Mouse (Mus musculus) hindbrain, embryonic 13.5 days (tissue): ENCODE data around the gene Agmat. TPM values are rescaled to one million over a fixed set of nuclear protein-coding genes. Genes with fewer than 3 reads are reported as not detected.

Source experiments
- ATAC-seq: fragments of 200-750 bp; cut with Nextera tagmentation; 2 replicates; pipeline ENCODE4 v1.8.0; 2017; ENCODE audit warnings: moderate TSS enrichment; ENCODE audit not compliant: low FRiP score
- H3K27ac ChIP-seq: fragments of 300-500 bp; sonication (generic); 2 replicates; pipeline ENCODE4 v1.5.1; 2015; ENCODE audit warnings: inconsistent platforms, mild to moderate bottlenecking, moderate library complexity
- H3K27me3 ChIP-seq: fragments of 300-500 bp; sonication (generic); 2 replicates; pipeline ENCODE4 v1.6.1; 2015; ENCODE audit warnings: mild to moderate bottlenecking, inconsistent platforms
- H3K36me3 ChIP-seq: fragments of 300-500 bp; sonication (generic); 2 replicates; pipeline ENCODE4 v1.6.1; 2015; ENCODE audit warnings: mild to moderate bottlenecking, inconsistent platforms
- H3K4me1 ChIP-seq: fragments of 300-500 bp; sonication (generic); replicated peaks from 2 replicates; pipeline ENCODE4 v1.6.1; 2015; ENCODE audit warnings: inconsistent platforms
- H3K4me2 ChIP-seq: fragments of 300-500 bp; sonication (generic); 2 replicates; pipeline ENCODE4 v1.6.1; 2015; ENCODE audit warnings: inconsistent platforms, mild to moderate bottlenecking, moderate library complexity
- H3K4me3 ChIP-seq: fragments of 300-500 bp; sonication (generic); 2 replicates; pipeline ENCODE4 v1.5.1; 2015; ENCODE audit warnings: mild to moderate bottlenecking, inconsistent platforms
- H3K9ac ChIP-seq: fragments of 300-500 bp; sonication (generic); 2 replicates; pipeline ENCODE4 v1.6.1; 2015; ENCODE audit warnings: mild to moderate bottlenecking, inconsistent platforms
- H3K9me3 ChIP-seq: fragments of 300-500 bp; sonication (generic); 2 replicates; pipeline ENCODE4 v1.6.1; 2016; ENCODE audit warnings: inconsistent platforms
- WGBS: fragments of 180-500 bp; shearing (Covaris S2); methylation state at CpG from one replicate; pipeline ENCODE4 v1.1.7; 2015; 5-methylcytosine and 5-hydroxymethylcytosine counted together
- polyA plus RNA-seq: library from polyadenylated mRNA; unstranded; fragments of >200 nt; fragmentation: Nextera tagmentation; extraction: Ambion mirVana; gene quantifications from 2 replicates; pipeline ENCODE4 v1.2.1, GENCODE M21; 2015

Agmat gene
- polyA plus RNA-seq, 1 experiment from 2014 or later: not detected

DNA sequence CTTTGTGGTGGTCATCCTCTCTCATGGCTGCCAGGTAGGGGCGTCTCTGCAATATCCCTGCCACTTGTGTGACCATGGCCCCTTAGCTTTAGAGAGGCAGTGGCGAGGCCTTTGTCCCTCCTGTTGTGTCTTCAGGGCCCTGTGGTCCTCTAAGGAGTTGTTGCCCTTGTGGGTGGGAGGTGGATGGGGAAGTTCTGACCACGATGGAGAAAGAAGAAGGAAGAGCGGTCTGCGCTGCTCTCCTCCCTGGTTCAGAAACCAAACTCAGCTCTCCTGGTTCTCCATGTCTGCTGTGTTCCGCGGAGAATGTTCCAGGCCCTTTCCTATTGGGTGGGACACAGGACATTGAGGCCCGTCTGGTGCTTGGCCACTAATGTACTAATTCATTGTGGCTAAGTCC is 59.4 kb downstream of the Agmat start:
- Histone ChIP-seq H3K36me3 (peaks cover 81% of the 10 kb centered on the region), H3K4me2 (no peak overlapping the region), H3K9ac (no peak overlapping the region), H3K4me1 (no peaks in the 10 kb centered on the region), H3K4me3 (no peak overlapping the region), H3K27me3 (no peaks in the 10 kb centered on the region), H3K9me3 (no peaks in the 10 kb centered on the region), H3K27ac (no peak overlapping the region)
- 97% methylated on average over 8 of the region's 8 CpGs for WGBS
- ATAC-seq: no peak

Other genes with a start within 250 kb of the Agmat start
- gene Spen, start 208.1 kb upstream of the Agmat start, polyA plus RNA-seq: 19.2 and 19.7 TPM in 2 replicates
- gene Fblim1, start 140.6 kb upstream of the Agmat start, polyA plus RNA-seq: 41.0 and 43.3 TPM in 2 replicates
- 0.25 and 0.43 TPM in 2 replicates for gene Tmem82, start 128.0 kb upstream of the Agmat start, polyA plus RNA-seq
- 0.26 TPM in 1 of 2 replicates, not detected in the other for gene Slc25a34, start 122.9 kb upstream of the Agmat start, polyA plus RNA-seq
- 6.9 and 8.2 TPM in 2 replicates for gene Plekhm2, start 81.8 kb upstream of the Agmat start, polyA plus RNA-seq
- 0.44 and 2.8 TPM in 2 replicates for gene Rsc1a1, start 61.1 kb upstream of the Agmat start, polyA plus RNA-seq
- gene Ddi2, start 23.3 kb upstream of the Agmat start, polyA plus RNA-seq: 14.9 and 16.0 TPM in 2 replicates
- gene Dnajc16, start 44.3 kb downstream of the Agmat start, polyA plus RNA-seq: 6.5 and 6.6 TPM in 2 replicates
- 20.2 and 21.6 TPM in 2 replicates for gene Casp9, start 46.9 kb downstream of the Agmat start, polyA plus RNA-seq
- not detected in 2 replicates for gene Cela2a, start 79.5 kb downstream of the Agmat start, polyA plus RNA-seq
- gene Ctrc, start 99.7 kb downstream of the Agmat start, polyA plus RNA-seq: not detected in 2 replicates
- gene Efhd2, start 128.2 kb downstream of the Agmat start, polyA plus RNA-seq: 68.1 and 68.6 TPM in 2 replicates